Mouse (Mus musculus) heart, embryonic 15.5 days (tissue): Measurements from ENCODE around the gene Gemin6. TPM values are rescaled to one million over a fixed set of nuclear protein-coding genes. Genes with fewer than 3 reads are reported as not detected.

Source experiments
- polyA plus RNA-seq: library from polyadenylated mRNA; unstranded; fragments of >200 nt; fragmentation: Nextera tagmentation; extraction: Ambion mirVana; gene quantifications from 2 replicates; pipeline ENCODE4 v1.2.1, GENCODE M21; 2015

Gemin6 gene
- polyA plus RNA-seq, 1 experiment from 2014 or later: 24.2 TPM

Other genes with a start within 250 kb of the Gemin6 start
- gene Hnrnpll, start 162.1 kb upstream of the Gemin6 start, polyA plus RNA-seq: 37.2 and 48.7 TPM in 2 replicates
- gene Galm, start 97.0 kb upstream of the Gemin6 start, polyA plus RNA-seq: 13.0 and 13.4 TPM in 2 replicates
- 252 and 294 TPM in 2 replicates for gene Srsf7, start 17.1 kb upstream of the Gemin6 start, polyA plus RNA-seq
- gene Ttc39d, start 17.0 kb upstream of the Gemin6 start, polyA plus RNA-seq: 0.10 TPM in 1 of 2 replicates, not detected in the other
- 23.8 and 25.3 TPM in 2 replicates for gene Morn2, start 65.8 kb downstream of the Gemin6 start, polyA plus RNA-seq
- 7.4 and 9.2 TPM in 2 replicates for gene Dhx57, start 66.0 kb downstream of the Gemin6 start, polyA plus RNA-seq
- 0.60 and 0.91 TPM in 2 replicates for gene Arhgef33, start 83.0 kb downstream of the Gemin6 start, polyA plus RNA-seq
- gene Gm10190, start 149.1 kb downstream of the Gemin6 start, polyA plus RNA-seq: 0.96 and 1.3 TPM in 2 replicates